Mouse (Mus musculus) hindbrain, embryonic 10.5 days (tissue): ENCODE measurements around the gene Gm49486. TPM values are rescaled to one million over a fixed set of nuclear protein-coding genes. Genes with fewer than 3 reads are reported as not detected.
A peak's percentile ranks its signal among the peaks of the same experiment; 100 is the strongest.
"Not testable (repeated sequence)": the region's sequence is repeated elsewhere in the genome, so short reads cannot be mapped to it uniquely, and the experiment has no call there.

Experiments used
- DNase-seq: peaks from one replicate; pipeline ENCODE4 v3.0.0-alpha.2; 2017; ENCODE audit warnings: low spot score
- H3K27ac ChIP-seq: fragments of 300-500 bp; sonication (generic); 2 replicates; pipeline ENCODE4 v1.5.1; 2016; ENCODE audit warnings: mild to moderate bottlenecking, moderate library complexity
- H3K27me3 ChIP-seq: fragments of 300-500 bp; sonication (generic); 2 replicates; pipeline ENCODE4 v1.6.1; 2016; ENCODE audit warnings: mild to moderate bottlenecking; ENCODE audit not compliant: poor library complexity, insufficient read depth, severe bottlenecking
- H3K36me3 ChIP-seq: fragments of 300-500 bp; sonication (generic); 2 replicates; pipeline ENCODE4 v1.6.1; 2016; ENCODE audit warnings: mild to moderate bottlenecking, moderate library complexity
- H3K4me1 ChIP-seq: fragments of 300-500 bp; sonication (generic); replicated peaks from 2 replicates; pipeline ENCODE4 v1.6.1; 2016; ENCODE audit warnings: mild to moderate bottlenecking
- H3K4me3 ChIP-seq: fragments of 300-500 bp; sonication (generic); 2 replicates; pipeline ENCODE4 v1.5.1; 2016; ENCODE audit warnings: mild to moderate bottlenecking, moderate library complexity
- H3K9me3 ChIP-seq: fragments of 300-500 bp; sonication (generic); 2 replicates; pipeline ENCODE4 v1.6.1; 2016; ENCODE audit warnings: mild to moderate bottlenecking, moderate library complexity
- WGBS: fragments of 180-500 bp; shearing (Covaris S2); methylation state at CpG from one replicate; pipeline ENCODE4 v1.1.7; 2016; 5-methylcytosine and 5-hydroxymethylcytosine counted together
- polyA plus RNA-seq: library from polyadenylated mRNA; unstranded; fragments of >200 nt; fragmentation: Nextera tagmentation; extraction: Ambion mirVana; gene quantifications from 2 replicates; pipeline ENCODE4 v1.2.1, GENCODE M21; 2016

Gene Gm49486
- polyA plus RNA-seq, 1 experiment from 2014 or later: 0.21 TPM

- Histone ChIP-seq H3K4me1 (peaks cover 42% of the 10 kb centered on the region), H3K27ac (peak overlapping the region; percentile 40; the same call in 1 of the 2 replicates), H3K9me3 (no peaks in the 10 kb centered on the region), H3K36me3 (no peaks in the 10 kb centered on the region), H3K4me3 (no peak overlapping the region), H3K27me3 (0 out of 2 replicates have a peak, but pooled peaks cover 5% of the 10 kb centered on the region)
- 85% methylated on average over 6 of the region's 6 CpGs for WGBS
- DNase-seq: no peak
Observed at GRCm38 (mm10) chr15:79208211-79208610, 21.0 kb upstream of the Gm49486 start.

GRCm38 (mm10) chr15:79208758-79209439 is 20.3 kb upstream of the Gm49486 start:
- DNase-seq: no peak
- Histone ChIP-seq H3K27me3 (0 out of 2 replicates have a peak, but pooled peaks cover 5% of the 10 kb centered on the region), H3K36me3 (no peaks in the 10 kb centered on the region), H3K4me3 (no peak overlapping the region), H3K27ac (peak overlapping the region; percentile 46), H3K9me3 (no peaks in the 10 kb centered on the region), H3K4me1 (peaks cover 47% of the 10 kb centered on the region)
- WGBS: 84% methylated on average over 27 of the region's 27 CpGs

GRCm38 (mm10) chr15:79210357-79210756 is 18.8 kb upstream of the Gm49486 start:
- peak overlapping the region; percentile 60 for H3K27ac ChIP-seq
- DNase-seq: no peak
- 79% methylated on average over 2 of the region's 2 CpGs for WGBS

GRCm38 (mm10) chr15:79212750-79213446 is 16.3 kb upstream of the Gm49486 start:
- H3K9me3 ChIP-seq: no peaks in the 10 kb centered on the region
- H3K27me3 ChIP-seq: peaks cover 10% of the 10 kb centered on the region; the same call in 1 of the 2 replicates
- peak; percentile 38 for DNase-seq
- H3K4me1 ChIP-seq: peaks cover 43% of the 10 kb centered on the region
- H3K4me3 ChIP-seq: no peak overlapping the region
- 83% methylated on average over 26 of the region's 26 CpGs for WGBS
- no peaks in the 10 kb centered on the region for H3K36me3 ChIP-seq
- peak overlapping the region; percentile 82 for H3K27ac ChIP-seq

More at GRCm38 (mm10) chr15:79210357-79210756, 18.8 kb upstream of the Gm49486 start:
- Histone ChIP-seq H3K4me3 (no peak overlapping the region), H3K9me3 (no peaks in the 10 kb centered on the region), H3K36me3 (no peaks in the 10 kb centered on the region), H3K27me3 (peaks cover 10% of the 10 kb centered on the region; the same call in 1 of the 2 replicates), H3K4me1 (peaks cover 51% of the 10 kb centered on the region)

GRCm38 (mm10) chr15:79213591-79213990 is 15.6 kb upstream of the Gm49486 start:
- H3K4me1 ChIP-seq: peaks cover 39% of the 10 kb centered on the region
- H3K4me3 ChIP-seq: no peak overlapping the region
- no peaks in the 10 kb centered on the region for H3K9me3 ChIP-seq
- peak overlapping the region; percentile 82 for H3K27ac ChIP-seq
- WGBS: 80% methylated on average over 6 of the region's 6 CpGs
- H3K27me3 ChIP-seq: peaks cover 10% of the 10 kb centered on the region; the same call in 1 of the 2 replicates
- DNase-seq: no peak
- H3K36me3 ChIP-seq: no peaks in the 10 kb centered on the region

GRCm38 (mm10) chr15:79216191-79216590 is 13.0 kb upstream of the Gm49486 start:
- Histone ChIP-seq H3K36me3 (no peaks in the 10 kb centered on the region), H3K27ac (0 out of 2 replicates have a peak overlapping the region, but pooled peaks have one; percentile 3), H3K27me3 (peaks cover 17% of the 10 kb centered on the region), H3K9me3 (no peaks in the 10 kb centered on the region), H3K4me1 (peaks cover 47% of the 10 kb centered on the region), H3K4me3 (no peak overlapping the region)
- no peak for DNase-seq
- WGBS: 73% methylated on average over 3 of the region's 3 CpGs

- DNase-seq: peak; percentile 56
Observed at GRCm38 (mm10) chr15:79219572-79219971, 9.6 kb upstream of the Gm49486 start.

GRCm38 (mm10) chr15:79223641-79224040 is 5.5 kb upstream of the Gm49486 start:
- H3K4me1 ChIP-seq: peaks cover 58% of the 10 kb centered on the region
- WGBS: 2% methylated on average over 5 of the region's 5 CpGs

More at GRCm38 (mm10) chr15:79219572-79219971, 9.6 kb upstream of the Gm49486 start:
- H3K36me3 ChIP-seq: no peaks in the 10 kb centered on the region
- WGBS: 4% methylated on average over 1 of the region's 1 CpGs
- peaks cover 45% of the 10 kb centered on the region for H3K4me1 ChIP-seq
- peaks cover 12% of the 10 kb centered on the region for H3K27me3 ChIP-seq
- H3K27ac ChIP-seq: peak overlapping the region; percentile 57
- H3K4me3 ChIP-seq: no peak overlapping the region
- no peaks in the 10 kb centered on the region for H3K9me3 ChIP-seq

GRCm38 (mm10) chr15:79224685-79225084 is 4.5 kb upstream of the Gm49486 start:
- Histone ChIP-seq H3K9me3 (no peaks in the 10 kb centered on the region), H3K4me1 (peaks cover 56% of the 10 kb centered on the region), H3K27ac (peak overlapping the region; percentile 86), H3K4me3 (peak overlapping the region; percentile 18), H3K36me3 (no peaks in the 10 kb centered on the region), H3K27me3 (peaks cover 8% of the 10 kb centered on the region; the same call in 1 of the 2 replicates)
- peak; percentile 94 for DNase-seq
- 3% methylated on average over 5 of the region's 5 CpGs for WGBS

More at GRCm38 (mm10) chr15:79223641-79224040, 5.5 kb upstream of the Gm49486 start:
- Histone ChIP-seq H3K9me3 (no peaks in the 10 kb centered on the region), H3K27ac (peak overlapping the region; percentile 86), H3K4me3 (peak overlapping the region; percentile 7; the same call in 1 of the 2 replicates), H3K36me3 (no peaks in the 10 kb centered on the region), H3K27me3 (peaks cover 8% of the 10 kb centered on the region; the same call in 1 of the 2 replicates)
- DNase-seq: peak; percentile 74

GRCm38 (mm10) chr15:79225780-79226179 is 3.4 kb upstream of the Gm49486 start:
- not testable (repeated sequence) for H3K27ac ChIP-seq, H3K27me3 ChIP-seq, H3K36me3 ChIP-seq, H3K4me3 ChIP-seq, DNase-seq, H3K9me3 ChIP-seq
- peaks cover 53% of the 10 kb centered on the region for H3K4me1 ChIP-seq
- WGBS: 66% methylated on average over 2 of the region's 2 CpGs

- H3K36me3 ChIP-seq: peaks cover 86% of the 10 kb centered on the region
- no peaks in the 10 kb centered on the region for H3K27me3 ChIP-seq
- DNase-seq: no peak
- 93% methylated on average over 9 of the region's 9 CpGs for WGBS
- H3K4me1 ChIP-seq: peaks cover 2% of the 10 kb centered on the region
- H3K27ac ChIP-seq: no peak overlapping the region
- no peaks in the 10 kb centered on the region for H3K9me3 ChIP-seq
- no peak overlapping the region for H3K4me3 ChIP-seq
Observed at GRCm38 (mm10) chr15:79235268-79235667, 6.1 kb downstream of the Gm49486 start.

GRCm38 (mm10) chr15:79238036-79238435 is 8.8 kb downstream of the Gm49486 start:
- H3K9me3 ChIP-seq: no peaks in the 10 kb centered on the region
- no peak for DNase-seq
- H3K4me3 ChIP-seq: no peak overlapping the region
- H3K27me3 ChIP-seq: no peaks in the 10 kb centered on the region
- H3K27ac ChIP-seq: no peak overlapping the region
- 84% methylated on average over 6 of the region's 6 CpGs for WGBS
- peaks cover 89% of the 10 kb centered on the region for H3K36me3 ChIP-seq
- 0 out of 2 replicates have a peak, but pooled peaks cover 2% of the 10 kb centered on the region for H3K4me1 ChIP-seq
